Mouse (Mus musculus) lung, embryonic 14.5 days (tissue): ENCODE measurements at regions not wholly inside any gene's neighbourhood (a gene's known extent, or its start where the extent isn't known, plus 50 kb on each side); places are given as distances from the start of the nearest gene placed in this dataset.

Source experiments
- ATAC-seq: fragments of 200-750 bp; cut with Nextera tagmentation; 2 replicates; pipeline ENCODE4 v1.8.0; 2017; ENCODE audit warnings: mild to moderate bottlenecking, moderate TSS enrichment, moderate library complexity; ENCODE audit not compliant: insufficient read depth
- DNase-seq: peaks from one replicate; pipeline ENCODE4 v3.0.0-alpha.2; 2015
- H3K27ac ChIP-seq: fragments of 300-500 bp; sonication (generic); 2 replicates; pipeline ENCODE4 v1.5.1; 2014; ENCODE audit warnings: low read depth, mild to moderate bottlenecking, moderate library complexity
- H3K27me3 ChIP-seq: fragments of 300-500 bp; sonication (generic); 2 replicates; pipeline ENCODE4 v1.6.1; 2014; ENCODE audit warnings: low read length, control low read depth; ENCODE audit not compliant: insufficient read depth
- H3K36me3 ChIP-seq: fragments of 300-500 bp; sonication (generic); 2 replicates; pipeline ENCODE4 v1.6.1; 2014; ENCODE audit warnings: control low read depth; ENCODE audit not compliant: insufficient read depth
- H3K4me1 ChIP-seq: fragments of 300-500 bp; sonication (generic); 2 replicates; pipeline ENCODE4 v1.6.1; 2014; ENCODE audit warnings: antibody characterized with exemption, control low read depth; ENCODE audit not compliant: insufficient read depth
- H3K4me2 ChIP-seq: fragments of 300-500 bp; sonication (generic); 2 replicates; pipeline ENCODE4 v1.6.1; 2014; ENCODE audit warnings: mild to moderate bottlenecking
- H3K4me3 ChIP-seq: fragments of 300-500 bp; sonication (generic); 2 replicates; pipeline ENCODE4 v1.5.1; 2014; ENCODE audit warnings: low read depth, low read length
- H3K9ac ChIP-seq: fragments of 300-500 bp; sonication (generic); 2 replicates; pipeline ENCODE4 v1.6.1; 2014
- H3K9me3 ChIP-seq: fragments of 300-500 bp; sonication (generic); 2 replicates; pipeline ENCODE4 v1.6.1; 2016; ENCODE audit warnings: low read depth, low read length, control low read depth
- CTCF ChIP-seq: IDR thresholded peaks from 2 replicates; pipeline ENCODE4 v1.5.1; 2016; ENCODE audit warnings: antibody characterized with exemption, low read depth
- WGBS: fragments of 180-500 bp; shearing (Covaris S2); extraction: QIAGEN DNeasy Blood & Tissue Kit; methylation state at CpG from one replicate; pipeline ENCODE4 v1.1.7; 2014; 5-methylcytosine and 5-hydroxymethylcytosine counted together

- Histone ChIP-seq H3K9me3 (no peaks in the 10 kb centered on the region), H3K27me3 (no peaks in the 10 kb centered on the region), H3K4me2 (no peak overlapping the region), H3K4me1 (no peaks in the 10 kb centered on the region), H3K9ac (no peak overlapping the region), H3K4me3 (no peak overlapping the region), H3K27ac (no peak overlapping the region), H3K36me3 (no peaks in the 10 kb centered on the region)
- no peak for TF ChIP-seq CTCF
- 77% methylated on average over 6 of the region's 6 CpGs for WGBS
- ATAC-seq (no peak), DNase-seq (no peak)
These were observed 182.3 kb downstream of the Mroh4 start for GRCm38 (mm10) chr15:74453810-74454209.

- DNase-seq: no peak
- Histone ChIP-seq H3K9me3 (no peaks in the 10 kb centered on the region), H3K27me3 (no peaks in the 10 kb centered on the region), H3K27ac (no peak overlapping the region), H3K9ac (no peak overlapping the region), H3K4me1 (no peaks in the 10 kb centered on the region), H3K36me3 (no peaks in the 10 kb centered on the region), H3K4me2 (no peak overlapping the region), H3K4me3 (no peak overlapping the region)
- TF ChIP-seq CTCF: no peak
- ATAC-seq: no peak
- WGBS: 82% methylated on average over 3 of the region's 3 CpGs
These were observed 183.7 kb downstream of the Mroh4 start for GRCm38 (mm10) chr15:74452426-74452825.

- Histone ChIP-seq H3K36me3 (no peaks in the 10 kb centered on the region), H3K27me3 (no peaks in the 10 kb centered on the region), H3K4me1 (no peaks in the 10 kb centered on the region), H3K4me3 (no peak overlapping the region), H3K27ac (no peak overlapping the region), H3K9me3 (no peaks in the 10 kb centered on the region), H3K9ac (no peak overlapping the region), H3K4me2 (no peak overlapping the region)
- TF ChIP-seq CTCF: no peak
- 54% methylated on average over 13 of the region's 13 CpGs for WGBS
- DNase-seq (no peak), ATAC-seq (no peak)
These were observed 194.3 kb downstream of the Mroh4 start for GRCm38 (mm10) chr15:74441889-74442288.

- no peak overlapping the region for H3K27ac ChIP-seq
- no peak overlapping the region for H3K9ac ChIP-seq
- TF ChIP-seq CTCF: no peak
- DNase-seq: no peak
- H3K4me1 ChIP-seq: no peaks in the 10 kb centered on the region
- no peaks in the 10 kb centered on the region for H3K9me3 ChIP-seq
- no peak for ATAC-seq
- no peaks in the 10 kb centered on the region for H3K27me3 ChIP-seq
- 78% methylated on average over 6 of the region's 6 CpGs for WGBS
- no peak overlapping the region for H3K4me2 ChIP-seq
- no peak overlapping the region for H3K4me3 ChIP-seq
- no peaks in the 10 kb centered on the region for H3K36me3 ChIP-seq
These were observed 209.2 kb downstream of the Mroh4 start for GRCm38 (mm10) chr15:74426989-74427388.

GRCm38 (mm10) chr15:74423001-74423400, 213.2 kb downstream of the Mroh4 start:
- no peak for DNase-seq

GRCm38 (mm10) chr15:74420550-74420949, 215.6 kb downstream of the Mroh4 start:
- Histone ChIP-seq H3K9me3 (no peaks in the 10 kb centered on the region), H3K9ac (no peak overlapping the region), H3K27ac (no peak overlapping the region), H3K4me2 (no peak overlapping the region), H3K4me3 (no peak overlapping the region), H3K4me1 (no peaks in the 10 kb centered on the region), H3K27me3 (no peaks in the 10 kb centered on the region), H3K36me3 (no peaks in the 10 kb centered on the region)
- no peak for ATAC-seq
- no peak for DNase-seq
- TF ChIP-seq CTCF: no peak
- WGBS: 66% methylated on average over 8 of the region's 8 CpGs

More at GRCm38 (mm10) chr15:74423001-74423400, 213.2 kb downstream of the Mroh4 start:
- ATAC-seq: no peak
- 65% methylated on average over 3 of the region's 3 CpGs for whole genome bisulfite sequencing
- TF ChIP-seq CTCF: no peak
- H3K4me3 ChIP-seq: no peak overlapping the region
- H3K9me3 ChIP-seq: no peaks in the 10 kb centered on the region
- H3K4me1 ChIP-seq: no peaks in the 10 kb centered on the region
- H3K27me3 ChIP-seq: no peaks in the 10 kb centered on the region
- H3K36me3 ChIP-seq: no peaks in the 10 kb centered on the region
- no peak overlapping the region for H3K27ac ChIP-seq
- no peak overlapping the region for H3K9ac ChIP-seq
- H3K4me2 ChIP-seq: no peak overlapping the region

- DNase-seq: no peak
- Histone ChIP-seq H3K4me3 (no peak overlapping the region), H3K9ac (no peak overlapping the region), H3K9me3 (no peaks in the 10 kb centered on the region), H3K36me3 (no peaks in the 10 kb centered on the region), H3K4me1 (peaks cover 3% of the 10 kb centered on the region; the same call in 1 of the 2 replicates), H3K4me2 (no peak overlapping the region), H3K27me3 (no peaks in the 10 kb centered on the region), H3K27ac (no peak overlapping the region)
- 82% methylated on average over 7 of the region's 7 CpGs for WGBS
- no peak for ATAC-seq
- no peak for TF ChIP-seq CTCF
These were observed 217.5 kb downstream of the Mroh4 start for GRCm38 (mm10) chr15:74418635-74419034.

GRCm38 (mm10) chr15:74413217-74413616, 222.9 kb downstream of the Mroh4 start:
- no peaks in the 10 kb centered on the region for H3K27me3 ChIP-seq
- no peak for TF ChIP-seq CTCF
- peaks cover 7% of the 10 kb centered on the region; the same call in 1 of the 2 replicates for H3K4me1 ChIP-seq
- 36% methylated on average over 10 of the region's 10 CpGs for WGBS
- H3K9ac ChIP-seq: no peak overlapping the region
- peak; percentile 54; the same call in 1 of the 2 replicates for ATAC-seq
- no peaks in the 10 kb centered on the region for H3K36me3 ChIP-seq
- H3K27ac ChIP-seq: no peak overlapping the region
- H3K4me2 ChIP-seq: no peak overlapping the region
- H3K4me3 ChIP-seq: no peak overlapping the region
- H3K9me3 ChIP-seq: no peaks in the 10 kb centered on the region
- DNase-seq: peak; percentile 33
